Mouse (Mus musculus) MEL (cell line): ENCODE results near the gene Depdc7.
A peak's percentile ranks its signal among the peaks of the same experiment; 100 is the strongest.

ENCODE experiments used
- CHD1 ChIP-seq: IDR thresholded peaks from 2 replicates; pipeline ENCODE4 v1.6.1; 2012; ENCODE audit warnings: low read depth, mild to moderate bottlenecking, inconsistent platforms, low read length, improper control_type of control experiment
- CTCF ChIP-seq, 3 experiments: IDR thresholded peaks in 2 of 3; conservative IDR thresholded peaks in 1 of 3; 2 replicates each; pipeline ENCODE4 v1.5.1; 2011 to 2012; ENCODE audit warnings: low read length in 3 of 3, low read depth in 2 of 3, mild to moderate bottlenecking in 2 of 3, improper control_type of control experiment in 1 of 3, inconsistent platforms in 1 of 3, mixed read lengths in 1 of 3, moderate library complexity in 1 of 3; ENCODE audit not compliant: control insufficient read depth in 1 of 3, insufficient read depth in 1 of 3, poor library complexity in 1 of 3, severe bottlenecking in 1 of 3
- EP300 ChIP-seq, 2 experiments: IDR thresholded peaks; 2 replicates each; pipeline ENCODE4 v1.6.1; 2011; ENCODE audit warnings: improper control_type of control experiment in 2 of 2, low read length in 2 of 2, low read depth in 1 of 2, mild to moderate bottlenecking in 1 of 2
- POLR2A ChIP-seq, 2 experiments: IDR thresholded peaks; 2 replicates each; pipeline ENCODE4 v1.6.1; 2011 to 2012; ENCODE audit warnings: low read length in 2 of 2, mild to moderate bottlenecking in 2 of 2, control low read depth in 1 of 2, improper control_type of control experiment in 1 of 2, low read depth in 1 of 2, moderate library complexity in 1 of 2; ENCODE audit not compliant: control insufficient read depth in 1 of 2, insufficient read depth in 1 of 2, poor library complexity in 1 of 2
- SIN3A ChIP-seq: IDR thresholded peaks from 2 replicates; pipeline ENCODE4 v1.6.1; 2012; ENCODE audit warnings: low read length, improper control_type of control experiment, inconsistent platforms
- TCF12 ChIP-seq: IDR thresholded peaks from 2 replicates; pipeline ENCODE4 v1.6.1; 2014; ENCODE audit warnings: low read depth, mild to moderate bottlenecking, inconsistent platforms, low read length, improper control_type of control experiment, moderate library complexity
- USF1 ChIP-seq: IDR thresholded peaks from 2 replicates; pipeline ENCODE4 v1.6.1; 2014; ENCODE audit warnings: low read depth, mild to moderate bottlenecking, inconsistent platforms, low read length, improper control_type of control experiment, moderate library complexity
- USF2 ChIP-seq, 2 experiments: IDR thresholded peaks; 2 replicates each; pipeline ENCODE4 v1.6.1; 2011 to 2012; ENCODE audit warnings: improper control_type of control experiment in 2 of 2, low read length in 2 of 2, borderline replicate concordance in 1 of 2, inconsistent platforms in 1 of 2, low read depth in 1 of 2, mild to moderate bottlenecking in 1 of 2; ENCODE audit not compliant: insufficient read depth in 1 of 2
- ZKSCAN1 ChIP-seq: IDR thresholded peaks from 2 replicates; pipeline ENCODE4 v1.6.1; 2012; ENCODE audit warnings: low read depth, mild to moderate bottlenecking, inconsistent platforms, low read length, improper control_type of control experiment, moderate library complexity

DNA sequence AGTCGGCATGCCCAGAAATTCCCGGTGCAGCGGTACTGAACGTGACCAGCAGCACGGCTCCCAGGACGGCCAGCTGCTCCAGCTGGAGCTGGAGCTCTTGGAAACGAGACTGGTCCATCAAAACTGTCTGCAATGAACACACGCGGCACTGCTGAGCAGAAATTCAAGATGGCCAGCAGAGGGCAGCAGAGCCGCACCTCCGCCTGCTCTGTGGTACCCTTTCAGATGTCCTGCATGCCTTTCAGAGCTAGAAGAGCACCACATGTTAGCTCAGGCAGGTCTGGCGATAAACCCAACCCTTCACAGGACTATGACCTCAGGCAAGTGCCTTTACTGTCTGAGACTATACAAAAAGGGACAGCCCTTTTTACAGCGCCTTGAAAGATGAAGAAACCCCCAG is 57.3 kb downstream of the Depdc7 start:
- no peak for TF ChIP-seq POLR2A (IDR thresholded peaks at IDR 0.05; ENCODE audit: control insufficient read depth in 1 of 2, insufficient read depth in 1 of 2, low read depth in 1 of 2, low read length in 2 of 2, poor library complexity in 1 of 2)
- TF ChIP-seq CHD1, result no peak
- peak; percentile 82 to 91 (median 86) for TF ChIP-seq CTCF (IDR thresholded peaks at IDR 0.05 in 2 of 3, conservative IDR thresholded peaks at IDR 0.05 in 1 of 3; ENCODE audit: control insufficient read depth in 1 of 3, insufficient read depth in 1 of 3, low read depth in 2 of 3, low read length in 3 of 3, poor library complexity in 1 of 3, severe bottlenecking in 1 of 3)
- TF ChIP-seq TCF12, result no peak
- TF ChIP-seq USF1, result no peak
- no peak for TF ChIP-seq ZKSCAN1
- TF ChIP-seq SIN3A, result no peak
- TF ChIP-seq USF2 (IDR thresholded peaks at IDR 0.05; ENCODE audit: borderline replicate concordance in 1 of 2, insufficient read depth in 1 of 2, low read depth in 1 of 2, low read length in 2 of 2), result no peak
- no peak for TF ChIP-seq EP300 (IDR thresholded peaks at IDR 0.05; ENCODE audit: low read depth in 1 of 2, low read length in 2 of 2)
